In the genomic region with DNA sequence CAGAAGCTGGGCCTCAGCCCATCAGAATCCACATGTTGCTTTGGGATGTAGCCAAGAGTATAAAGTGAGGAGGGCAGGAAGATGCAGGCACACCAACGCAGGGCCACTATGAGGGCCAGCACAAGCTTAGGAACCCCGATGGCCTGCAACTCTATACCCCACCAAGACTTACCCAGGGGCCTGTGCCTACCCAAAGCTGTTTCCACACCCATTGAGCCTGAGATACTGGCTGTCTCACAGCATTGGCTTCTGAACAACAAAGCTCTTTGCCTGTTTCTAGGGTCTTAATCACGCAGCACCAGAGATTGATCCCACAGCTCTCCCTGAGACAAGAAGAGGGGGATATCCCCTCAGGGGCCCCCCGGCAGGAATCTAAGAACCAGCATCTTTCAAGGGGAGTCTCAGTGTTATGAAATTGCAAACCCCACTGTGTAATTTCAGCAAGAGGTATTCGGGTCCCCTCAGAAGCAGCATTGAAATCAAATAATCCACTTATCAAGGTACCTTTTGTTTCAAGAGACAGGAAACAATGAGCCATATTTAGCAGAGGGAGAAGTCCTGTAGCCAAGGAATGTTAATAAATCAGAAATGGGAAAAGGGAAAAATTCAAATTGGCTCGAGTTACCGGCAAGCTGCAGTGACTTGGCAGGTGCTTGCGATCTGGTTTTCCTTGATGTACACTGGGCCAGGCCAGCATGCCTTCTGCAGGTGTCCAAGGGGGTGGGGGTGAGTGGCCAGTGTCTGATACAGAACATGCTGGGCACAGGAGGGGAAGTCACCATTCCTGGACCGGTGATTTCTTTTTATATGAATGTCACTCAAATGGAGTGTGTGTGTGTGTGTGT, we compare ENCODE assay signal across 14 mouse cellular contexts.
DNase-seq lines count a peak whose midpoint lies in the region; ATAC-seq and TF ChIP-seq lines count a peak whose summit lies in the region.
"Had no signal": no experiment of that assay in that cellular context is flagged by ENCODE, and none has a peak within 500 bp of the region (broad histone marks: within the 10 kb centered on the region; RNA-seq: fewer than 3 reads in every experiment).

No protein-coding gene starts in this region.

- no peak overlapping the region for H3K4me2 ChIP-seq in embryonic facial prominence, embryonic 15.5 days (replicated peaks)
- H3K4me2 ChIP-seq: heart, embryonic 12.5 days had no signal

- peak; percentile 17 for DNase-seq in kidney, adult 2 months
- DNase-seq in kidney, adult 18-20 months, result no peak
- peak; percentile 92 for DNase-seq in brain, adult 2 months (ENCODE audit: low read depth, low spot score)
- DNase-seq in cerebellum, adult 8-10 months, result peak; percentile 74
- DNase-seq in heart, postnatal 14 days, result no peak
- DNase-seq in embryo, embryonic 9.5 days (ENCODE audit: extremely low spot score), result no peak
- DNase-seq in thymus, postnatal 36 days, result no peak
- DNase-seq: gastrocnemius, postnatal 25 days; lung, adult 18-20 months; retina, postnatal 1 day; spleen, adult 18-20 months had no signal

- H3K4me3 ChIP-seq in kidney, adult 2 months (ENCODE audit: insufficient read depth, low read depth, low read length), result no peak overlapping the region
- H3K4me3 ChIP-seq in embryonic facial prominence, embryonic 15.5 days (replicated peaks), result no peak overlapping the region
- H3K4me3 ChIP-seq: heart, embryonic 12.5 days had no signal

- no peaks in the 10 kb centered on the region for H3K4me1 ChIP-seq in kidney, adult 2 months (ENCODE audit: control insufficient read depth, insufficient read depth, low read length)
- H3K4me1 ChIP-seq in embryonic facial prominence, embryonic 15.5 days, result peaks cover 23% of the 10 kb centered on the region
- H3K4me1 ChIP-seq: heart, embryonic 12.5 days had no signal

- no peaks in the 10 kb centered on the region for H3K9me3 ChIP-seq in embryonic facial prominence, embryonic 15.5 days (replicated peaks)
- H3K9me3 ChIP-seq: heart, embryonic 12.5 days had no signal

- 51% methylated on average over 9 of the region's 9 CpGs for WGBS in kidney, adult 2 months
- 37% methylated on average over 9 of the region's 9 CpGs for WGBS in embryonic facial prominence, embryonic 15.5 days

- no peaks in the 10 kb centered on the region for H3K36me3 ChIP-seq in kidney, adult 2 months (ENCODE audit: control insufficient read depth, insufficient read depth, low read length)
- H3K36me3 ChIP-seq in embryonic facial prominence, embryonic 15.5 days, result no peaks in the 10 kb centered on the region
- H3K36me3 ChIP-seq: heart, embryonic 12.5 days had no signal

- H3K27ac ChIP-seq in kidney, adult 2 months (ENCODE audit: insufficient read depth, low read depth, low read length), result no peak overlapping the region
- peak overlapping the region; percentile 68 for H3K27ac ChIP-seq in embryonic facial prominence, embryonic 15.5 days (replicated peaks)
- H3K27ac ChIP-seq: hindbrain, postnatal 0 days had no signal

- no peak overlapping the region for H3K9ac ChIP-seq in embryonic facial prominence, embryonic 15.5 days
- H3K9ac ChIP-seq: heart, embryonic 12.5 days had no signal

- ATAC-seq in embryonic facial prominence, embryonic 15.5 days (ENCODE audit: insufficient number of reproducible peaks, low FRiP score, low TSS enrichment, low read depth), result peak; percentile 63; the same call in 1 of the 2 replicates
- ATAC-seq: hindbrain, postnatal 0 days had no signal

- H3K27me3 ChIP-seq in kidney, adult 2 months (replicated peaks; ENCODE audit: control insufficient read depth, insufficient read depth, low read length), result no peaks in the 10 kb centered on the region
- H3K27me3 ChIP-seq in embryonic facial prominence, embryonic 15.5 days, result no peaks in the 10 kb centered on the region
- H3K27me3 ChIP-seq: heart, embryonic 12.5 days had no signal

- TF ChIP-seq POLR2A in kidney, adult 2 months (IDR thresholded peaks at IDR 0.05; ENCODE audit: low read depth, low read length), result no peak

- no peak for TF ChIP-seq CTCF in kidney, adult 2 months (conservative IDR thresholded peaks at IDR 0.05; ENCODE audit: insufficient read depth, insufficient read length, low read depth, low read length)

- intact Hi-C loops in heart, postnatal 14 days (cut with DNase I), result no loop called here

Comparison
In these comparisons a context has a peak if more than half of its experiments do, and no peak if none do; other contexts are left out.
1. DNase-seq: peak in kidney, adult 2 months (single experiment), brain, adult 2 months (single experiment) and cerebellum, adult 8-10 months (single experiment); none in kidney, adult 18-20 months (single experiment), heart, postnatal 14 days (0 of 2), embryo, embryonic 9.5 days (single experiment) and thymus, postnatal 36 days (0 of 2).